Mouse (Mus musculus): ENCODE data around the gene Acer1.
A peak's percentile ranks its signal among the peaks of the same experiment; 100 is the strongest.

DNA sequence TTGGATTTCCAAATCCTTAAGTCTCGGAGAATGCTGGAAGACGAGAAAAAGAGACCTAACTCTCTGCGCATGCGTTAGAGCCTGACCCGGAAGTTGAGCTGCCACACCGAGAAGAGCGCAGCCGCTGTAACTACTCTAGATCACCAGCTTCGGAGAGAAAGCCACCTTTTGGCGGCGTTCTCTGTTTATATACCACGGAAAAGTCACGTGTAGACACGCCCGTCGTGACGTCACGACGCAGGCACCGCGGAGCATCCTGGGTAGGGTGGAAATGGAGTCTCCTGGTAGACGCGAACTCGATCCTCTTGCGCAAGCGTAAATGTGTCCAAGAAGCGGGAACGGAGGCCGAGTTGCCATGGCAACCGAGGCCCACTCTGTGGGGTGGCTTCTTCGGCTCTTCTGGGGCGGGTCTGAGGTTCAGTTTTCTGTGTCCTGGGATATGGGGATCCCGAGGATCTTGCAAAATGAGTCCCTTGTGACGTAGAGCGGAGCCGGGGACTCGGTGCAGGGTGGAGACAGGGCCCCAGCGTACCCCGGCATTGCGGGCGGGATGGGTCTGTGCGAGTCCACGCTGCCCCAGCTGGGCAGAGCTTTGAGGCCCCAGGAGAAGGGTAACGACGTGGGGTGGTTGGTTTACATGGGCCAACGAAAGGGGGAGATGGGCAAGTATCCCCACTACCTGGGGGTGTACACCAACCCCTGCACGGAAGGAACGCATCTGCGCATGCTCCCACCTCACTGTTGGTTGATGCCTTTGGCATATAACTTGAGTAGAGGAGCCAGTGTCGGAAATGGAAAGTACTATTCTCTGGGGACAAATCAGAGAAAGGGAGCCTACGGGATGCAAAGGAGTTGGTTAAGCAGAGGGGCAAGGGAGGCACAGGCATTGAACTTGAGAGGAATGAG, 29.6 kb upstream of the Acer1 start, which contains the start of the genes Gtf2f1 and Gm17949:
- TF ChIP-seq CHD2 (IDR thresholded peaks at IDR 0.05; ENCODE audit: low read depth, low read length): peak; percentile 48
- no peak for TF ChIP-seq ZC3H11A (IDR thresholded peaks at IDR 0.05; ENCODE audit: borderline replicate concordance, low read depth, low read length)
- TF ChIP-seq MAFK (IDR thresholded peaks at IDR 0.05; ENCODE audit: insufficient read depth, low read depth, low read length): no peak
- peak; percentile 80 for TF ChIP-seq HCFC1 (IDR thresholded peaks at IDR 0.05; ENCODE audit: borderline replicate concordance, insufficient read depth, low read length)
- TF ChIP-seq ZNF384 (IDR thresholded peaks at IDR 0.05; ENCODE audit: low read depth, low read length): no peak

Data from ES-E14 (cell line).